Mouse (Mus musculus) C2C12 (cell line): ENCODE data around the gene Tspan2.

Source experiments
- CEBPB ChIP-seq: IDR thresholded peaks from one replicate; pipeline ENCODE4 v1.6.1; 2011; ENCODE audit warnings: low read depth, mild to moderate bottlenecking, control low read depth, moderate library complexity
- CTCF ChIP-seq: IDR thresholded peaks from one replicate; pipeline ENCODE4 v1.5.1; 2011; ENCODE audit not compliant: control insufficient read depth, insufficient read depth, insufficient read length
- FOSL1 ChIP-seq: IDR thresholded peaks from one replicate; pipeline ENCODE4 v1.8.0; 2011; ENCODE audit warnings: mild to moderate bottlenecking, low read length; ENCODE audit not compliant: poor library complexity, insufficient read depth, severe bottlenecking
- MAX ChIP-seq: IDR thresholded peaks from one replicate; pipeline ENCODE4 v1.6.1; 2011; ENCODE audit warnings: mild to moderate bottlenecking, control low read depth
- MYOD1 ChIP-seq: IDR thresholded peaks from one replicate; pipeline ENCODE4 v1.6.1; 2011; ENCODE audit warnings: low read depth; ENCODE audit not compliant: control insufficient read depth, insufficient read length
- USF1 ChIP-seq: IDR thresholded peaks from one replicate; pipeline ENCODE4 v1.6.1; 2011; ENCODE audit warnings: low read depth, mild to moderate bottlenecking, control low read depth, moderate library complexity

GRCm38 (mm10) chr3:102687852-102688251 is 46.5 kb upstream of the Tspan2 start:
- TF ChIP-seq CTCF (no peak), CEBPB (no peak), MYOD1 (no peak), USF1 (no peak), MAX (no peak), FOSL1 (no peak)
